9 mouse cellular contexts compared by ENCODE assay signal in the genomic region with DNA sequence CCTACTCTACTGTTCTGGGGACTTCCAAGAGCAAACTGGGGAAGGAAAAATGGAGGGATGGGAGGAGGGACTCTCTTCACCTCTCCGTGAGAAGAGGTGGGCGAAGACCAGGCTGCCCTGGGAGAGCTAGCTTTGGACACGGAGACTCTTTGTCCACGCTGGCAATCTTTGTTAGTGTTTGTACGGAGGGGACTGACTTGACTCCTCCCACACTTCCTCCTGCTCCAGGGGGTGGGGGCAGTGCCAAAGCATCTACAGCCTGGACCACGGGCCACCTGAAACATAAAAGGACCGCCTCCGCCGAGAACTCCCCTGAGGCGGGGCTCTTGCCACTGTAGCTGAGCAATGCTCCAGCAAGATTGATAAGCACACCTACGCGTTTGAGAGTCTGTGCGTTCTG. TPM values are rescaled to one million over a fixed set of nuclear protein-coding genes. Genes with fewer than 3 reads are reported as not detected.
DNase-seq lines count a peak whose midpoint lies in the region; ATAC-seq and TF ChIP-seq lines count a peak whose summit lies in the region.
"Had no signal": no experiment of that assay in that cellular context is flagged by ENCODE, and none has a peak within 500 bp of the region (broad histone marks: within the 10 kb centered on the region; RNA-seq: fewer than 3 reads in every experiment).

No protein-coding gene starts in this region.

- TF ChIP-seq CTCF in heart, postnatal 0 days (IDR thresholded peaks at IDR 0.05; ENCODE audit: low read depth) = no peak

- no peaks in the 10 kb centered on the region for H3K9me3 ChIP-seq in heart, postnatal 0 days (replicated peaks; ENCODE audit: control insufficient read depth, low read length)
- no peaks in the 10 kb centered on the region for H3K9me3 ChIP-seq in hindbrain, embryonic 11.5 days (ENCODE audit: control insufficient read depth, low read length)
- H3K9me3 ChIP-seq in midbrain, embryonic 11.5 days (ENCODE audit: control insufficient read depth, low read length) = no peaks in the 10 kb centered on the region

- peaks cover 5% of the 10 kb centered on the region; the same call in 1 of the 2 replicates for H3K4me1 ChIP-seq in heart, postnatal 0 days (ENCODE audit: control insufficient read depth, insufficient read depth)
- peaks cover 2% of the 10 kb centered on the region; the same call in 1 of the 2 replicates for H3K4me1 ChIP-seq in hindbrain, embryonic 11.5 days (replicated peaks; ENCODE audit: control insufficient read depth, insufficient read depth, low read length)
- no peaks in the 10 kb centered on the region for H3K4me1 ChIP-seq in midbrain, embryonic 11.5 days (ENCODE audit: control insufficient read depth, insufficient read depth, low read length)

- 26% methylated on average over 13 of the region's 13 CpGs for WGBS in heart, postnatal 0 days
- WGBS in hindbrain, embryonic 11.5 days = 8% methylated on average over 13 of the region's 13 CpGs
- 16% methylated on average over 13 of the region's 13 CpGs for WGBS in midbrain, embryonic 11.5 days

- H3K27me3 ChIP-seq in heart, postnatal 0 days (ENCODE audit: control insufficient read depth, insufficient read depth, low read length) = no peaks in the 10 kb centered on the region
- no peaks in the 10 kb centered on the region for H3K27me3 ChIP-seq in hindbrain, embryonic 11.5 days (ENCODE audit: control insufficient read depth, insufficient read depth, low read length)
- no peaks in the 10 kb centered on the region for H3K27me3 ChIP-seq in midbrain, embryonic 11.5 days (ENCODE audit: control insufficient read depth, insufficient read depth, low read length)

- no peak for TF ChIP-seq EP300 in heart, postnatal 0 days (IDR thresholded peaks at IDR 0.05; ENCODE audit: low read depth)

- H3K4me2 ChIP-seq in heart, postnatal 0 days (ENCODE audit: low read depth, low read length) = peak overlapping the region; percentile 31
- peak overlapping the region; percentile 8 for H3K4me2 ChIP-seq in hindbrain, embryonic 11.5 days (replicated peaks; ENCODE audit: low read depth, low read length)
- H3K4me2 ChIP-seq in midbrain, embryonic 11.5 days = peak overlapping the region; percentile 23; the same call in 1 of the 2 replicates

- no peak for ATAC-seq in heart, postnatal 0 days (ENCODE audit: insufficient read depth, low read depth)
- ATAC-seq in hindbrain, embryonic 11.5 days (ENCODE audit: low FRiP score) = peak; percentile 57
- peak; percentile 33; the same call in 1 of the 2 replicates for ATAC-seq in midbrain, embryonic 11.5 days (ENCODE audit: low FRiP score)
- ATAC-seq in megakaryocyte progenitor cell, adult 5-6 weeks (replicated peaks; ENCODE audit: poor library complexity) = no peak

- no peak overlapping the region for H3K4me3 ChIP-seq in heart, postnatal 0 days (ENCODE audit: low read depth, low read length)
- H3K4me3 ChIP-seq in hindbrain, embryonic 11.5 days (ENCODE audit: low read depth, low read length) = no peak overlapping the region
- no peak overlapping the region for H3K4me3 ChIP-seq in midbrain, embryonic 11.5 days (ENCODE audit: low read depth, low read length)

- H3K27ac ChIP-seq in heart, postnatal 0 days (ENCODE audit: low read depth) = no peak overlapping the region
- H3K27ac ChIP-seq in hindbrain, embryonic 11.5 days (ENCODE audit: low read depth, low read length) = no peak overlapping the region
- no peak overlapping the region for H3K27ac ChIP-seq in midbrain, embryonic 11.5 days (ENCODE audit: low read depth, low read length)

- intact Hi-C loops in heart, postnatal 36 days (cut with DNase I) = no loop called here

- no peak overlapping the region; the same call in 1 of the 2 replicates for H3K9ac ChIP-seq in heart, postnatal 0 days (replicated peaks; ENCODE audit: low read depth, low read length)
- no peak overlapping the region for H3K9ac ChIP-seq in hindbrain, embryonic 11.5 days (ENCODE audit: low read depth, low read length)
- no peak overlapping the region for H3K9ac ChIP-seq in midbrain, embryonic 11.5 days (ENCODE audit: low read length)

- DNase-seq in heart, postnatal 0 days (ENCODE audit: low spot score) = no peak
- no peak for DNase-seq in heart, postnatal 36 days
- peak; percentile 31 for DNase-seq in embryo, embryonic 9.5 days (ENCODE audit: extremely low spot score)
- DNase-seq in hindbrain, embryonic 11.5 days (ENCODE audit: low spot score) = peak; percentile 40
- no peak for DNase-seq in midbrain, embryonic 11.5 days (ENCODE audit: low spot score, missing footprints)
- no peak for DNase-seq in adrenal gland, adult 8-10 months
- DNase-seq in urinary bladder, postnatal 36 days (ENCODE audit: low spot score in 2 of 2) = no peak

- no peaks in the 10 kb centered on the region for H3K36me3 ChIP-seq in heart, postnatal 0 days (replicated peaks; ENCODE audit: control insufficient read depth, insufficient read depth, low read length)
- no peaks in the 10 kb centered on the region for H3K36me3 ChIP-seq in hindbrain, embryonic 11.5 days (ENCODE audit: control insufficient read depth, insufficient read depth, low read length)
- no peaks in the 10 kb centered on the region for H3K36me3 ChIP-seq in midbrain, embryonic 11.5 days (ENCODE audit: control insufficient read depth, insufficient read depth, low read length)

RNA-seq across cellular contexts. Expression of a gene that starts 8.9 kb away (rescaled TPM):
- 0.43 and 4.7 TPM in 2 replicates for total RNA-seq in heart, postnatal 0 days (2014; rRNA removed; ENCODE audit: low replicate concordance)
- polyA plus RNA-seq in heart, postnatal 0 days (2015; fragmentation: Nextera tagmentation; extraction: Ambion mirVana) = 2.9 and 3.0 TPM in 2 replicates
- total RNA-seq in heart, postnatal 36 days (2021) = 1 to 10 TPM; 1.1 to 1.4 TPM
- 0.97 and 1.2 TPM in 2 replicates for polyA plus RNA-seq in hindbrain, embryonic 11.5 days (2014; fragmentation: Nextera tagmentation; extraction: Ambion mirVana)
- 0.53 and 0.65 TPM in 2 replicates for polyA plus RNA-seq in midbrain, embryonic 11.5 days (2014; fragmentation: Nextera tagmentation; extraction: Ambion mirVana)
- 10 to 100 TPM in 1 of 4 experiments, 1 to 10 TPM in 3; 6.7 to 10.4 (median 8.5) TPM for total RNA-seq in adrenal gland, adult 8-10 months (2022)
- total RNA-seq in megakaryocyte progenitor cell, adult 5-6 weeks (2015) = not detected in 2 replicates
- total RNA-seq in megakaryocyte progenitor cell, adult 5-6 weeks (2017) = not detected in 2 replicates
- total RNA-seq: MEL had no signal

RNA-seq across cellular contexts. Expression of a gene that starts 44.3 kb away (rescaled TPM):
- 41.4 and 52.6 TPM in 2 replicates for total RNA-seq in heart, postnatal 0 days (2014; rRNA removed; ENCODE audit: low replicate concordance)
- 26.7 and 32.0 TPM in 2 replicates for polyA plus RNA-seq in heart, postnatal 0 days (2015; fragmentation: Nextera tagmentation; extraction: Ambion mirVana)
- 10 to 100 TPM; 34.7 to 38.7 TPM for total RNA-seq in heart, postnatal 36 days (2021)
- polyA plus RNA-seq in hindbrain, embryonic 11.5 days (2014; fragmentation: Nextera tagmentation; extraction: Ambion mirVana) = 0.17 and 0.57 TPM in 2 replicates
- 0.08 and 0.18 TPM in 2 replicates for polyA plus RNA-seq in midbrain, embryonic 11.5 days (2014; fragmentation: Nextera tagmentation; extraction: Ambion mirVana)
- total RNA-seq in adrenal gland, adult 8-10 months (2022) = 1 to 10 TPM; 3.7 to 9.9 (median 6.3) TPM
- total RNA-seq in megakaryocyte progenitor cell, adult 5-6 weeks (2015) = not detected in 2 replicates
- not detected in 2 replicates for total RNA-seq in megakaryocyte progenitor cell, adult 5-6 weeks (2017)
- total RNA-seq: MEL had no signal

Comparison
In these comparisons a context has a peak if more than half of its experiments do, and no peak if none do; other contexts are left out.
1. ATAC-seq: peak in hindbrain, embryonic 11.5 days (single experiment) and midbrain, embryonic 11.5 days (single experiment); none in heart, postnatal 0 days (single experiment) and megakaryocyte progenitor cell, adult 5-6 weeks (single experiment).
2. DNase-seq: peak in embryo, embryonic 9.5 days (single experiment) and hindbrain, embryonic 11.5 days (single experiment); none in heart, postnatal 0 days (single experiment), heart, postnatal 36 days (0 of 2), midbrain, embryonic 11.5 days (single experiment), adrenal gland, adult 8-10 months (single experiment) and urinary bladder, postnatal 36 days (0 of 2).
3. RNA of a gene that starts 44.3 kb away (total RNA-seq): 41.4 to 52.6 TPM in heart, postnatal 0 days, 34.7 to 38.7 TPM in heart, postnatal 36 days and 3.7 to 9.9 TPM in adrenal gland, adult 8-10 months; not detected in megakaryocyte progenitor cell, adult 5-6 weeks; every median in the first group is over 4 times any median in the second.
4. Peak in every context shown above with its lines, with median percentiles within 50 percentile points of each other: H3K4me2 ChIP-seq.